In the genomic region with DNA sequence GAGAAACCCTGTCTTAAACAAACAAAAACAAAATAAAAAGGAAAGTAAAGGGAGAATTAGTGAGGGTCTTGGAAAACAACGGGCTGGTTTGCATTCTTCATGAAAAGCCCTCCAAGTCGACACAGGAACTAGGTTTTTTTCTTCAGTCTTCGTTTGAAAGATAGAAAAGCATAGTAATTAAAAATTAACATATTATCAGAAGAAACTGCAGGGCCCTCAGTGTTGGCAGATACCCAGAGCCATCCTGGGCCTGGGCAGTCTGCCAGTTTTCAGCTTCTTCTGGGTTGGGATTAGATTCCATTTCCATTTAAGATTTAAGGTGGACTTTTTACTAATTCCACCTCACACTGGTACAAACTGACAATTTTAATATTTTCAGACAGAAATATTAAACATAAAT, we compare ENCODE assay signal across 9 mouse cellular contexts.
A peak's percentile ranks its signal among the peaks of the same experiment; 100 is the strongest.
DNase-seq lines count a peak whose midpoint lies in the region; ATAC-seq and TF ChIP-seq lines count a peak whose summit lies in the region.
"Had no signal": no experiment of that assay in that cellular context is flagged by ENCODE, and none has a peak within 500 bp of the region (broad histone marks: within the 10 kb centered on the region; RNA-seq: fewer than 3 reads in every experiment).

No protein-coding gene starts in this region.

- no peak overlapping the region for H3K4me3 ChIP-seq in lung, postnatal 0 days (ENCODE audit: low read depth, low read length)
- no peak overlapping the region for H3K4me3 ChIP-seq in kidney, embryonic 15.5 days (replicated peaks)
- H3K4me3 ChIP-seq: limb, embryonic 13.5 days had no signal

- no peak overlapping the region for H3K4me2 ChIP-seq in lung, postnatal 0 days (replicated peaks; ENCODE audit: low read depth, low read length)
- no peak overlapping the region for H3K4me2 ChIP-seq in kidney, embryonic 15.5 days
- H3K4me2 ChIP-seq: limb, embryonic 13.5 days had no signal

- H3K4me1 ChIP-seq in lung, postnatal 0 days (ENCODE audit: insufficient read depth, low read depth, low read length), result no peaks in the 10 kb centered on the region
- peaks cover 6% of the 10 kb centered on the region; the same call in 1 of the 2 replicates for H3K4me1 ChIP-seq in kidney, embryonic 15.5 days

- TF ChIP-seq CTCF in lung, postnatal 0 days (IDR thresholded peaks at IDR 0.05), result no peak
- no peak for TF ChIP-seq CTCF in brain, embryonic 14.5 days (IDR thresholded peaks at IDR 0.05; ENCODE audit: borderline replicate concordance, extremely low read depth, insufficient read depth, insufficient read length)

- H3K9me3 ChIP-seq in lung, postnatal 0 days (ENCODE audit: low read length), result no peaks in the 10 kb centered on the region
- no peaks in the 10 kb centered on the region for H3K9me3 ChIP-seq in kidney, embryonic 15.5 days (replicated peaks)
- H3K9me3 ChIP-seq: limb, embryonic 13.5 days had no signal

- H3K27me3 ChIP-seq in lung, postnatal 0 days (replicated peaks; ENCODE audit: insufficient read depth, low read length), result no peaks in the 10 kb centered on the region
- no peaks in the 10 kb centered on the region for H3K27me3 ChIP-seq in kidney, embryonic 15.5 days
- H3K27me3 ChIP-seq: limb, embryonic 13.5 days had no signal

- 14% methylated on average over 3 of the region's 3 CpGs for WGBS in lung, postnatal 0 days
- WGBS in kidney, embryonic 15.5 days, result 41% methylated on average over 3 of the region's 3 CpGs

- no peak overlapping the region for H3K9ac ChIP-seq in lung, postnatal 0 days (replicated peaks; ENCODE audit: low read depth)
- H3K9ac ChIP-seq in kidney, embryonic 15.5 days, result no peak overlapping the region
- H3K9ac ChIP-seq: limb, embryonic 13.5 days had no signal

- H3K36me3 ChIP-seq in lung, postnatal 0 days (ENCODE audit: insufficient read depth, low read length), result no peaks in the 10 kb centered on the region
- H3K36me3 ChIP-seq in kidney, embryonic 15.5 days, result peaks cover 8% of the 10 kb centered on the region

- ATAC-seq in lung, postnatal 0 days, result no peak
- no peak for ATAC-seq in kidney, embryonic 15.5 days (replicated peaks; ENCODE audit: low FRiP score)
- ATAC-seq in inflammation-experienced regulatory T-cells, adult 6 months, result no peak

- peak; percentile 43 to 45 for DNase-seq in adrenal gland, adult 18-20 months (ENCODE audit: low spot score in 2 of 2)
- no peak for DNase-seq in adrenal gland, postnatal 4 days (ENCODE audit: low spot score in 2 of 2)
- DNase-seq in lung, postnatal 10 days, result peak; percentile 28
- no peak for DNase-seq in lung, postnatal 0 days (ENCODE audit: low spot score)
- DNase-seq in brain, embryonic 14.5 days (ENCODE audit: low read depth), result peak; percentile 84
- DNase-seq in thymus, adult 18-20 months, result no peak

- no peak overlapping the region for H3K27ac ChIP-seq in lung, postnatal 0 days (ENCODE audit: low read length)
- 0 out of 2 replicates have a peak overlapping the region, but pooled peaks have one; percentile 41 for H3K27ac ChIP-seq in kidney, embryonic 15.5 days
- H3K27ac ChIP-seq: limb, embryonic 13.5 days had no signal

- no peak for TF ChIP-seq EP300 in lung, postnatal 0 days (IDR thresholded peaks at IDR 0.05)

- no peak for TF ChIP-seq POLR2A in brain, embryonic 14.5 days (IDR thresholded peaks at IDR 0.05; ENCODE audit: borderline replicate concordance, extremely low read depth, insufficient read depth, insufficient read length, poor library complexity, severe bottlenecking)

Comparison
In these comparisons a context has a peak if more than half of its experiments do, and no peak if none do; other contexts are left out.
1. DNase-seq: peak in adrenal gland, adult 18-20 months (2 of 2), lung, postnatal 10 days (single experiment) and brain, embryonic 14.5 days (single experiment); none in adrenal gland, postnatal 4 days (0 of 2), lung, postnatal 0 days (single experiment) and thymus, adult 18-20 months (0 of 2).